Comparison of ENCODE assay signal across 8 mouse cellular contexts in the genomic region with DNA sequence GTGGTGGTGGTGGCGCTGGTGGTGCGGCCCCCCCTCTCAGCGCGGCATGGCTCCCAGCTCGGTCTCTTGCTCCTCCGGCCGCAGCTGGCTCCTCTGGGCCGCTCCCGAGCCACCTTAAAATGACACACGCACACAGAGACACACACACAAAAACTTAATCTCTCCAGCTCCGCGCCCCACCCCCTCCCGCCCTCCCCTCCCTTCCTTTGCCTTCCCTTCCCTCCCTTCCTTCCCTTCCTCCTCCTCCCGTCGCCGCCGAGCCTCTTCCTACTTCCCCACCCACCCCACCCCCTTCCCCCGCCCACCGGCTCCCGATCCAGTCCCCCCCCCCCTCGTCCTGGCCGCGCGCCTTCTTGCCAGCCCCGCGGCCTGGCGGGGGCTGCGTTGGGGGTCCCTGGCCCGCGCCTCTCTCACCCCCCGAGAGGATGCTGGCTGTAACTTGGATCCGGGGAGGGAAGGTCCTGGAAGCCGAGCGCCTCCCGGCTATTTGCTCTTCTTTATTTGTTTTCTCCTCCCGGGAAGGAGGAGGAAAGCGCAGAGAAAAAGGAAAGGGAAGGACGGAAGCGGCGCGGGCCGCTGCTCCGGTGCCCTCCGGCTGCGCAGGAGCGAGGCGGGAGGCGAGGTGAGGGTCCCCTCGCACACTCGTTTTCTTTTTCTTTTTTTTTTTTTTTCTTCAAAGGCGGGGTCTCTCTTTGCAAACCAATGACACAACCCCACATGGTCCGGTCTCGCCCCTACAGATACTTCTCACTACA. TPM values are rescaled to one million over a fixed set of nuclear protein-coding genes. Genes with fewer than 3 reads are reported as not detected.
DNase-seq lines count a peak whose midpoint lies in the region; ATAC-seq and TF ChIP-seq lines count a peak whose summit lies in the region.

Gene Fgfr2 (minus strand): TSS at position 107 of the 755 bp plus-strand sequence.

- WGBS in intestine, postnatal 0 days: 2% methylated on average over 29 of the region's 53 CpGs
- WGBS in limb, embryonic 10.5 days: under 1% methylated on average over 44 of the region's 53 CpGs

- H3K9me3 ChIP-seq in intestine, postnatal 0 days (ENCODE audit: control insufficient read depth): no peaks in the 10 kb centered on the region
- no peaks in the 10 kb centered on the region for H3K9me3 ChIP-seq in limb, embryonic 10.5 days (replicated peaks)

- DNase-seq in frontal cortex, adult 2 months (ENCODE audit: extremely low spot score in 1 of 2, low spot score in 1 of 2): peak in 1 of 2 experiments; percentile 16
- no peak for DNase-seq in frontal cortex, postnatal 14 days (ENCODE audit: low spot score in 2 of 2)
- DNase-seq in cerebellum, postnatal 36 days: peak; percentile 61 to 65
- peak; percentile 30 to 69 for DNase-seq in gastrocnemius, postnatal 4 days (ENCODE audit: low spot score in 2 of 2)
- peak; percentile 87 for DNase-seq in limb, embryonic 10.5 days (ENCODE audit: low spot score)
- peak; percentile 84 for DNase-seq in mesoderm, embryonic 11.5 days (ENCODE audit: low read depth, low spot score)
- peak; percentile 14 to 37 for DNase-seq in spleen, postnatal 10 days (ENCODE audit: low spot score in 2 of 2)

- TF ChIP-seq CTCF in intestine, postnatal 0 days (IDR thresholded peaks at IDR 0.05; ENCODE audit: low read depth): no peak

- peak within 1 kb of the TSS; percentile 94 for H3K9ac ChIP-seq in intestine, postnatal 0 days (ENCODE audit: low read depth, low read length)

- peak within 1 kb of the TSS; percentile 91 for H3K4me3 ChIP-seq in intestine, postnatal 0 days (ENCODE audit: low read depth, low read length)
- H3K4me3 ChIP-seq in limb, embryonic 10.5 days: peak within 1 kb of the TSS; percentile 99

- peak within 1 kb of the TSS; percentile 92 for H3K4me2 ChIP-seq in intestine, postnatal 0 days (replicated peaks; ENCODE audit: low read depth)

- no peaks in the 10 kb centered on the region for H3K27me3 ChIP-seq in intestine, postnatal 0 days (replicated peaks; ENCODE audit: control insufficient read depth, insufficient read depth, low read length)
- H3K27me3 ChIP-seq in limb, embryonic 10.5 days (ENCODE audit: low read depth, poor library complexity, severe bottlenecking): peaks cover 7% of the 10 kb centered on the region; the same call in 1 of the 2 replicates

- H3K36me3 ChIP-seq in intestine, postnatal 0 days (ENCODE audit: control insufficient read depth, insufficient read depth): no peaks in the 10 kb centered on the region
- no peaks in the 10 kb centered on the region for H3K36me3 ChIP-seq in limb, embryonic 10.5 days

- H3K27ac ChIP-seq in intestine, postnatal 0 days (ENCODE audit: low read depth, low read length): peak within 1 kb of the TSS; percentile 99
- H3K27ac ChIP-seq in limb, embryonic 10.5 days: peak within 1 kb of the TSS; percentile 100

- ATAC-seq in intestine, postnatal 0 days: peak; percentile 47

- H3K4me1 ChIP-seq in intestine, postnatal 0 days (replicated peaks; ENCODE audit: control insufficient read depth, insufficient read depth, low read length): peaks cover 9% of the 10 kb centered on the region; the same call in 1 of the 2 replicates
- peaks cover 41% of the 10 kb centered on the region for H3K4me1 ChIP-seq in limb, embryonic 10.5 days

RNA-seq across cellular contexts. Expression of gene Fgfr2, which starts in this region (rescaled TPM):
- 63.2 and 69.6 TPM in 2 replicates for polyA plus RNA-seq in frontal cortex, adult 2 months (2012; rRNA removed)
- total RNA-seq in gastrocnemius, postnatal 4 days (2021): 1 to 10 TPM; 6.5 to 8.0 TPM
- 29.5 and 29.8 TPM in 2 replicates for polyA plus RNA-seq in intestine, postnatal 0 days (2015; fragmentation: Nextera tagmentation; extraction: Ambion mirVana)
- polyA plus RNA-seq in limb, embryonic 10.5 days (2016; fragmentation: Nextera tagmentation; extraction: Ambion mirVana): 47.7 and 64.4 TPM in 2 replicates

Comparison
In these comparisons a context has a peak if more than half of its experiments do, and no peak if none do; other contexts are left out.
1. DNase-seq: peak in cerebellum, postnatal 36 days (2 of 2), gastrocnemius, postnatal 4 days (2 of 2), limb, embryonic 10.5 days (single experiment), mesoderm, embryonic 11.5 days (single experiment) and spleen, postnatal 10 days (2 of 2); none in frontal cortex, postnatal 14 days (0 of 2).